Mouse (Mus musculus) liver, adult 2 months (tissue): ENCODE data around the gene 4930435E12Rik. TPM values are rescaled to one million over a fixed set of nuclear protein-coding genes. Genes with fewer than 3 reads are reported as not detected.

Experiments used
- DNase-seq: peaks from one replicate; pipeline ENCODE4 v3.0.0-alpha.2; 2011; ENCODE audit warnings: low read depth, low spot score; ENCODE audit errors: extremely low read depth
- H3K27ac ChIP-seq: fragments of 200-500 bp; replicated peaks from 2 replicates; pipeline ENCODE4 v1.5.1; 2012; ENCODE audit warnings: low read depth, mild to moderate bottlenecking, control low read depth, inconsistent platforms, low read length; ENCODE audit not compliant: insufficient read depth
- H3K27me3 ChIP-seq: fragments of 200-500 bp; 2 replicates; pipeline ENCODE4 v1.6.1; 2012; ENCODE audit warnings: mild to moderate bottlenecking, moderate library complexity, low read length, inconsistent platforms; ENCODE audit not compliant: control insufficient read depth, insufficient read depth
- H3K36me3 ChIP-seq: fragments of 200-500 bp; 2 replicates; pipeline ENCODE4 v1.6.1; 2012; ENCODE audit warnings: low read length, inconsistent platforms; ENCODE audit not compliant: control insufficient read depth, insufficient read depth
- H3K4me1 ChIP-seq: fragments of 200-500 bp; 2 replicates; pipeline ENCODE4 v1.6.1; 2011; ENCODE audit warnings: low read length; ENCODE audit not compliant: control insufficient read depth, insufficient read depth
- H3K4me3 ChIP-seq: fragments of 200-500 bp; 2 replicates; pipeline ENCODE4 v1.5.1; 2011; ENCODE audit warnings: low read depth, mild to moderate bottlenecking, control low read depth, low read length, moderate library complexity; ENCODE audit not compliant: insufficient read depth
- H3K79me2 ChIP-seq: fragments of 200-500 bp; 2 replicates; pipeline ENCODE4 v1.6.1; 2012; ENCODE audit warnings: inconsistent platforms, mild to moderate bottlenecking, low read length, moderate library complexity; ENCODE audit not compliant: control insufficient read depth, insufficient read depth
- H3K9ac ChIP-seq: fragments of 200-500 bp; 2 replicates; pipeline ENCODE4 v1.6.1; 2012; ENCODE audit warnings: low read depth, mild to moderate bottlenecking, control low read depth, inconsistent platforms, low read length
- CTCF ChIP-seq: fragments of 200-500 bp; IDR thresholded peaks from 2 replicates; pipeline ENCODE4 v1.5.1; 2011; ENCODE audit warnings: low read depth, low read length, control low read depth
- POLR2A ChIP-seq: fragments of 200-500 bp; IDR thresholded peaks from 2 replicates; pipeline ENCODE4 v1.6.1; 2011; ENCODE audit warnings: low read length, control low read depth; ENCODE audit not compliant: insufficient read depth; ENCODE audit errors: extremely low read depth
- WGBS: fragments of 180-500 bp; shearing (Covaris S2); methylation state at CpG from one replicate; pipeline ENCODE4 v1.1.7; 2018; 5-methylcytosine and 5-hydroxymethylcytosine counted together
- polyA plus RNA-seq: library from polyadenylated mRNA; depleted of rRNA; stranded (reverse); fragments of >200 nt; gene quantifications from 2 replicates; pipeline ENCODE4 v1.2.3, GENCODE M21; 2012
- total RNA-seq: library from RNA; depleted of rRNA; stranded (reverse); fragments of >200 nt; gene quantifications from 2 replicates; pipeline ENCODE4 v1.2.3, GENCODE M21; 2014

The 4930435E12Rik gene
- total and polyA plus RNA-seq, 2 experiments = not detected

- no peaks in the 10 kb centered on the region for H3K36me3 ChIP-seq
- no peak for TF ChIP-seq CTCF
- TF ChIP-seq POLR2A = no peak
- 77% methylated on average over 3 of the region's 3 CpGs for WGBS
- no peak for DNase-seq
- no peak overlapping the region for H3K4me3 ChIP-seq
- H3K79me2 ChIP-seq = no peaks in the 10 kb centered on the region
- no peaks in the 10 kb centered on the region for H3K4me1 ChIP-seq
- H3K27ac ChIP-seq = no peak overlapping the region
- no peaks in the 10 kb centered on the region for H3K27me3 ChIP-seq
- no peak overlapping the region for H3K9ac ChIP-seq
These were observed 38.6 kb downstream of the 4930435E12Rik start for GRCm38 (mm10) chr16:38789966-38790365.

- whole genome bisulfite sequencing = 79% methylated on average over 2 of the region's 2 CpGs
- no peak for DNase-seq
- no peak overlapping the region for H3K27ac ChIP-seq
- H3K36me3 ChIP-seq = no peaks in the 10 kb centered on the region
- H3K4me3 ChIP-seq = no peak overlapping the region
- no peaks in the 10 kb centered on the region for H3K27me3 ChIP-seq
- H3K4me1 ChIP-seq = no peaks in the 10 kb centered on the region
- TF ChIP-seq POLR2A (no peak), CTCF (no peak)
- H3K79me2 ChIP-seq = no peaks in the 10 kb centered on the region
- no peak overlapping the region for H3K9ac ChIP-seq
These were observed 39.5 kb downstream of the 4930435E12Rik start for GRCm38 (mm10) chr16:38789016-38789415.

GRCm38 (mm10) chr16:38785301-38785700, 43.2 kb downstream of the 4930435E12Rik start:
- no peak overlapping the region for H3K27ac ChIP-seq
- peaks cover 2% of the 10 kb centered on the region; the same call in 1 of the 2 replicates for H3K27me3 ChIP-seq
- no peak for TF ChIP-seq CTCF
- no peak for TF ChIP-seq POLR2A
- DNase-seq = no peak
- H3K36me3 ChIP-seq = no peaks in the 10 kb centered on the region
- WGBS = 54% methylated on average over 7 of the region's 7 CpGs
- H3K4me3 ChIP-seq = no peak overlapping the region
- H3K4me1 ChIP-seq = no peaks in the 10 kb centered on the region
- H3K9ac ChIP-seq = no peak overlapping the region
- H3K79me2 ChIP-seq = no peaks in the 10 kb centered on the region

- H3K4me1 ChIP-seq = no peaks in the 10 kb centered on the region
- DNase-seq = no peak
- H3K9ac ChIP-seq = no peak overlapping the region
- TF ChIP-seq POLR2A = no peak
- TF ChIP-seq CTCF = no peak
- no peak overlapping the region for H3K27ac ChIP-seq
- H3K79me2 ChIP-seq = no peaks in the 10 kb centered on the region
- peaks cover 2% of the 10 kb centered on the region; the same call in 1 of the 2 replicates for H3K27me3 ChIP-seq
- no peaks in the 10 kb centered on the region for H3K36me3 ChIP-seq
- no peak overlapping the region for H3K4me3 ChIP-seq
- 47% methylated on average over 2 of the region's 2 CpGs for WGBS
These were observed 46.0 kb downstream of the 4930435E12Rik start for GRCm38 (mm10) chr16:38782524-38783067.

GRCm38 (mm10) chr16:38781946-38782345, 46.6 kb downstream of the 4930435E12Rik start:
- H3K4me1 ChIP-seq = no peaks in the 10 kb centered on the region
- H3K9ac ChIP-seq = no peak overlapping the region
- H3K27me3 ChIP-seq = peaks cover 2% of the 10 kb centered on the region; the same call in 1 of the 2 replicates
- TF ChIP-seq POLR2A = no peak
- 44% methylated on average over 2 of the region's 2 CpGs for WGBS
- H3K27ac ChIP-seq = no peak overlapping the region
- DNase-seq = no peak
- H3K4me3 ChIP-seq = no peak overlapping the region
- H3K79me2 ChIP-seq = no peaks in the 10 kb centered on the region
- no peaks in the 10 kb centered on the region for H3K36me3 ChIP-seq

GRCm38 (mm10) chr16:38780960-38781572, 47.5 kb downstream of the 4930435E12Rik start:
- no peak overlapping the region for H3K9ac ChIP-seq
- peaks cover 2% of the 10 kb centered on the region; the same call in 1 of the 2 replicates for H3K27me3 ChIP-seq
- TF ChIP-seq CTCF (no peak), POLR2A (no peak)
- WGBS = 95% methylated on average over 7 of the region's 7 CpGs
- H3K79me2 ChIP-seq = no peaks in the 10 kb centered on the region
- no peaks in the 10 kb centered on the region for H3K4me1 ChIP-seq
- no peak overlapping the region for H3K4me3 ChIP-seq
- H3K36me3 ChIP-seq = no peaks in the 10 kb centered on the region
- H3K27ac ChIP-seq = no peak overlapping the region
- DNase-seq = no peak
